Comparison of ENCODE assay signal across 12 mouse cellular contexts in the genomic region with DNA sequence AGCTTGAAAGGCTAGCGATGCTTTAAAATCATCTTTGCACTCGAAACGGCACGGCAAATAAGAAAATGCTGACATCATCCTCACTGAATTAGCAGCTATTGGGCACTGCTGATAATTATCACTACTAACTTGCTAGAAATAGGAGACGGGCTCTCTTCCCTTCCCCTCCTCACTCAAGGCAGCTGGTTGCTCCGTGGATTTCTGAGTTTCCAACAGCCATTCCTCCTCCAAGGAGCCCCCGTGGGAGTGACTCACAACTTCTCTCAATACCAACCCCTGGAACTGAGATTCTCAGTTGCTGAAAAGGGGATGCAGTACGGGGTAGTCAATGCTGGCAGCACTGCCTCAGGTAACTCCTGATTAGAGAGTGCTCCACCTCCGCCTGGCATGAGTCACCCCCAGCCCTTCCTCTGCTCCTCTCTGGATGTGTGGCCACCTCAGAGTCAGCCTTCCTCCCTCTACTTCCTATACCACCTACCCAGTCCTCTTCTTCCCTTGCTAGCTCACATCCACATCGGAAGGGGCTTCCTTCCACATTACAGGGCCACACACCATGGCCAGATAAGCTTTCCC.
A peak's percentile ranks its signal among the peaks of the same experiment; 100 is the strongest.
DNase-seq lines count a peak whose midpoint lies in the region; ATAC-seq and TF ChIP-seq lines count a peak whose summit lies in the region.
"Had no signal": no experiment of that assay in that cellular context is flagged by ENCODE, and none has a peak within 500 bp of the region (broad histone marks: within the 10 kb centered on the region; RNA-seq: fewer than 3 reads in every experiment).

No protein-coding gene starts in this region.

- peak; percentile 24; the same call in 1 of the 2 replicates for ATAC-seq in hindbrain, embryonic 15.5 days (ENCODE audit: low FRiP score, low read depth)
- no peak for ATAC-seq in hindbrain, embryonic 12.5 days (ENCODE audit: low FRiP score)
- 0 out of 2 replicates have a peak, but pooled peaks have one; percentile 15 for ATAC-seq in liver, postnatal 0 days
- no peak for ATAC-seq in CD4-positive, CD25-positive, alpha-beta regulatory T cell, adult 4 months
- ATAC-seq: intestine, embryonic 16.5 days had no signal

- intact Hi-C loops in left cerebral cortex, postnatal 36 days (cut with DNase I): no loop called here

- WGBS in hindbrain, embryonic 15.5 days: 60% methylated on average over 10 of the region's 10 CpGs
- 80% methylated on average over 10 of the region's 10 CpGs for WGBS in hindbrain, embryonic 12.5 days
- 47% methylated on average over 10 of the region's 10 CpGs for WGBS in liver, postnatal 0 days (ENCODE audit: insufficient replicate concordance)

- H3K79me2 ChIP-seq in MEL (ENCODE audit: control insufficient read depth, insufficient read depth, low read length, poor library complexity): no peaks in the 10 kb centered on the region

- no peak for TF ChIP-seq POLR2A in MEL (IDR thresholded peaks at IDR 0.05; ENCODE audit: control insufficient read depth in 1 of 2, insufficient read depth in 1 of 2, low read depth in 1 of 2, low read length in 2 of 2, poor library complexity in 1 of 2)
- no peak for TF ChIP-seq POLR2A in brain, embryonic 14.5 days (IDR thresholded peaks at IDR 0.05; ENCODE audit: borderline replicate concordance, extremely low read depth, insufficient read depth, insufficient read length, poor library complexity, severe bottlenecking)

- H3K36me3 ChIP-seq in hindbrain, embryonic 15.5 days: no peaks in the 10 kb centered on the region
- no peaks in the 10 kb centered on the region; the same call in 1 of the 2 replicates for H3K36me3 ChIP-seq in hindbrain, embryonic 12.5 days
- H3K36me3 ChIP-seq in MEL (ENCODE audit: control insufficient read depth in 1 of 2, insufficient read depth in 2 of 2, low read length in 2 of 2): peaks cover 0 to 3% of the 10 kb centered on the region in 2 experiments; a peak in 2 of 4 replicates
- no peaks in the 10 kb centered on the region for H3K36me3 ChIP-seq in liver, postnatal 0 days (replicated peaks; ENCODE audit: insufficient read depth, low read length)

- peak overlapping the region; percentile 27 for H3K4me2 ChIP-seq in hindbrain, embryonic 15.5 days
- H3K4me2 ChIP-seq in hindbrain, embryonic 12.5 days (replicated peaks): no peak overlapping the region
- no peak overlapping the region for H3K4me2 ChIP-seq in liver, postnatal 0 days (ENCODE audit: low read depth, low read length)

- H3K9ac ChIP-seq in hindbrain, embryonic 15.5 days: no peak overlapping the region
- no peak overlapping the region for H3K9ac ChIP-seq in hindbrain, embryonic 12.5 days
- H3K9ac ChIP-seq in MEL (ENCODE audit: control insufficient read depth, low read depth, low read length, poor library complexity, severe bottlenecking): peak overlapping the region; percentile 17
- H3K9ac ChIP-seq in liver, postnatal 0 days (replicated peaks): no peak overlapping the region

- DNase-seq in MEL (ENCODE audit: low read depth, low spot score): peak; percentile 59
- peak; percentile 62 for DNase-seq in brain, embryonic 14.5 days (ENCODE audit: low read depth)
- no peak for DNase-seq in liver, postnatal 0 days
- DNase-seq in left cerebral cortex, postnatal 36 days (ENCODE audit: low spot score in 2 of 2): no peak
- DNase-seq: adrenal gland, adult 2 months; gastrocnemius, postnatal 36 days; lung, postnatal 14 days; thymus, postnatal 14 days had no signal

- TF ChIP-seq EP300 in MEL (IDR thresholded peaks at IDR 0.05; ENCODE audit: low read depth in 1 of 2, low read length in 2 of 2): no peak
- TF ChIP-seq EP300 in liver, postnatal 0 days (IDR thresholded peaks at IDR 0.05; ENCODE audit: low read depth): no peak

- TF ChIP-seq CTCF in MEL (IDR thresholded peaks at IDR 0.05 in 2 of 3, conservative IDR thresholded peaks at IDR 0.05 in 1 of 3; ENCODE audit: control insufficient read depth in 1 of 3, insufficient read depth in 1 of 3, low read depth in 2 of 3, low read length in 3 of 3, poor library complexity in 1 of 3, severe bottlenecking in 1 of 3): no peak
- no peak for TF ChIP-seq CTCF in brain, embryonic 14.5 days (IDR thresholded peaks at IDR 0.05; ENCODE audit: borderline replicate concordance, extremely low read depth, insufficient read depth, insufficient read length)
- TF ChIP-seq CTCF in liver, postnatal 0 days (IDR thresholded peaks at IDR 0.05; ENCODE audit: low read depth): no peak

- no peaks in the 10 kb centered on the region for H3K27me3 ChIP-seq in hindbrain, embryonic 15.5 days
- H3K27me3 ChIP-seq in hindbrain, embryonic 12.5 days: no peaks in the 10 kb centered on the region
- no peaks in the 10 kb centered on the region for H3K27me3 ChIP-seq in MEL (ENCODE audit: control insufficient read depth in 1 of 2, insufficient read depth in 2 of 2, low read length in 2 of 2)
- H3K27me3 ChIP-seq in liver, postnatal 0 days (ENCODE audit: insufficient read depth, low read length): no peaks in the 10 kb centered on the region

- no peak for TF ChIP-seq RAD21 in MEL (IDR thresholded peaks at IDR 0.05; ENCODE audit: low read depth, low read length)

- no peaks in the 10 kb centered on the region for H3K9me3 ChIP-seq in hindbrain, embryonic 15.5 days
- peaks cover 8% of the 10 kb centered on the region; the same call in 1 of the 2 replicates for H3K9me3 ChIP-seq in hindbrain, embryonic 12.5 days (replicated peaks)
- H3K9me3 ChIP-seq in MEL (replicated peaks; ENCODE audit: insufficient read depth, low read length): no peaks in the 10 kb centered on the region
- H3K9me3 ChIP-seq in liver, postnatal 0 days (ENCODE audit: low read length): peaks cover 3% of the 10 kb centered on the region; the same call in 1 of the 2 replicates

- peaks cover 18% of the 10 kb centered on the region for H3K4me1 ChIP-seq in hindbrain, embryonic 15.5 days (replicated peaks)
- peaks cover 14% of the 10 kb centered on the region; the same call in 1 of the 2 replicates for H3K4me1 ChIP-seq in hindbrain, embryonic 12.5 days
- peaks cover 0 to 14% of the 10 kb centered on the region in 2 experiments; a peak in 2 of 4 replicates for H3K4me1 ChIP-seq in MEL (ENCODE audit: control insufficient read depth in 1 of 2, insufficient read depth in 2 of 2, low read length in 2 of 2)
- no peaks in the 10 kb centered on the region for H3K4me1 ChIP-seq in liver, postnatal 0 days (ENCODE audit: insufficient read depth)

- peak overlapping the region; percentile 27; the same call in 1 of the 2 replicates for H3K27ac ChIP-seq in hindbrain, embryonic 15.5 days (replicated peaks)
- H3K27ac ChIP-seq in hindbrain, embryonic 12.5 days: no peak overlapping the region
- no peak overlapping the region for H3K27ac ChIP-seq in MEL (ENCODE audit: control insufficient read depth, low read depth, low read length)
- H3K27ac ChIP-seq in liver, postnatal 0 days (ENCODE audit: low read depth): no peak overlapping the region

- H3K4me3 ChIP-seq in hindbrain, embryonic 15.5 days: no peak overlapping the region
- no peak overlapping the region for H3K4me3 ChIP-seq in hindbrain, embryonic 12.5 days
- H3K4me3 ChIP-seq in MEL (ENCODE audit: control insufficient read depth in 1 of 2, insufficient read depth in 1 of 2, low read depth in 2 of 2, low read length in 2 of 2): peak overlapping the region; percentile 15 to 18
- no peak overlapping the region for H3K4me3 ChIP-seq in liver, postnatal 0 days (ENCODE audit: low read depth, low read length)

TF ChIP-seq in MEL, 35 proteins besides CTCF, POLR2A, EP300 and RAD21:
- TF ChIP-seq TAL1 (IDR thresholded peaks at IDR 0.05; ENCODE audit: low read length): 0 out of 2 replicates have a peak, but pooled peaks have one; percentile 2
- 0 out of 2 replicates have a peak, but pooled peaks have one; percentile 22 for TF ChIP-seq GATA1 (IDR thresholded peaks at IDR 0.05; ENCODE audit: low read depth, low read length)
- 0 out of 2 replicates have a peak, but pooled peaks have one; percentile 32 for TF ChIP-seq ETS1 (IDR thresholded peaks at IDR 0.05; ENCODE audit: low read depth, low read length)
- peak; percentile 59; the same call in 1 of the 2 replicates for TF ChIP-seq MAFK (IDR thresholded peaks at IDR 0.05; ENCODE audit: borderline replicate concordance, low read depth, low read length)
- TF ChIP-seq SMC3 (IDR thresholded peaks at IDR 0.05; ENCODE audit: low read depth, low read length): no peak

Comparison
In these comparisons a context has a peak if more than half of its experiments do, and no peak if none do; other contexts are left out.
1. ATAC-seq: peak in hindbrain, embryonic 15.5 days (single experiment) and liver, postnatal 0 days (single experiment); none in hindbrain, embryonic 12.5 days (single experiment) and CD4-positive, CD25-positive, alpha-beta regulatory T cell, adult 4 months (single experiment).
2. H3K4me3 ChIP-seq: peak in MEL (2 of 2); none in hindbrain, embryonic 15.5 days (single experiment), hindbrain, embryonic 12.5 days (single experiment) and liver, postnatal 0 days (single experiment).
3. DNase-seq: peak in MEL (single experiment) and brain, embryonic 14.5 days (single experiment); none in liver, postnatal 0 days (single experiment) and left cerebral cortex, postnatal 36 days (0 of 2).